Mouse (Mus musculus) embryonic facial prominence, embryonic 14.5 days (tissue): Measurements from ENCODE around the gene Olfr303. TPM values are rescaled to one million over a fixed set of nuclear protein-coding genes. Genes with fewer than 3 reads are reported as not detected.

Experiments
- polyA plus RNA-seq: library from polyadenylated mRNA; unstranded; fragments of >200 nt; fragmentation: Nextera tagmentation; extraction: Ambion mirVana; gene quantifications from 2 replicates; pipeline ENCODE4 v1.2.1, GENCODE M21; 2014

Olfr303 gene
- polyA plus RNA-seq, 1 experiment from 2014 or later = 0.04 TPM

Other genes with a start within 250 kb of the Olfr303 start
- gene Vmn2r75, start 226.0 kb downstream of the Olfr303 start, polyA plus RNA-seq = not detected in 2 replicates
- gene Vmn2r76, start 151.5 kb downstream of the Olfr303 start, polyA plus RNA-seq = 0.07 TPM in 1 of 2 replicates, not detected in the other
- not detected in 2 replicates for gene Olfr310, start 120.6 kb downstream of the Olfr303 start, polyA plus RNA-seq
- gene Olfr309, start 84.1 kb downstream of the Olfr303 start, polyA plus RNA-seq = not detected in 2 replicates
- not detected in 2 replicates for gene Olfr308, start 72.2 kb downstream of the Olfr303 start, polyA plus RNA-seq
- gene Olfr307, start 60.2 kb downstream of the Olfr303 start, polyA plus RNA-seq = not detected in 2 replicates
- not detected in 2 replicates for gene Olfr305, start 30.9 kb downstream of the Olfr303 start, polyA plus RNA-seq
- not detected in 2 replicates for gene Olfr304, start 11.1 kb downstream of the Olfr303 start, polyA plus RNA-seq
- not detected in 2 replicates for gene Olfr301, start 6.1 kb upstream of the Olfr303 start, polyA plus RNA-seq
- gene Olfr299, start 62.1 kb upstream of the Olfr303 start, polyA plus RNA-seq = 0.09 and 0.11 TPM in 2 replicates
- 0.07 and 0.28 TPM in 2 replicates for gene Olfr298, start 94.7 kb upstream of the Olfr303 start, polyA plus RNA-seq
- 0.38 TPM in 1 of 2 replicates, not detected in the other for gene Olfr297, start 122.2 kb upstream of the Olfr303 start, polyA plus RNA-seq
- gene Olfr295, start 186.1 kb upstream of the Olfr303 start, polyA plus RNA-seq = 0.04 TPM in 1 of 2 replicates, not detected in the other
- not detected in 2 replicates for gene Olfr294, start 218.9 kb upstream of the Olfr303 start, polyA plus RNA-seq